ENCODE assay signal across 28 mouse cellular contexts in genomic region chr16:52265066-52265465, GRCm38 (mm10).
DNase-seq lines count a peak whose midpoint lies in the region; ATAC-seq and TF ChIP-seq lines count a peak whose summit lies in the region.
"Had no signal": no experiment of that assay in that cellular context is flagged by ENCODE, and none has a peak within 500 bp of the region (broad histone marks: within the 10 kb centered on the region; RNA-seq: fewer than 3 reads in every experiment).

No protein-coding gene starts in this region.

- no peak overlapping the region for H3K4me2 ChIP-seq in CH12.LX (ENCODE audit: insufficient read depth, low read depth, poor library complexity, severe bottlenecking)
- no peak overlapping the region for H3K4me2 ChIP-seq in forebrain, embryonic 15.5 days (replicated peaks)
- no peak overlapping the region for H3K4me2 ChIP-seq in heart, embryonic 12.5 days
- H3K4me2 ChIP-seq: embryonic facial prominence, embryonic 13.5 days; forebrain, embryonic 13.5 days; hindbrain, embryonic 12.5 days; hindbrain, embryonic 15.5 days had no signal

- no peak for TF ChIP-seq POLR2A in CH12.LX (IDR thresholded peaks at IDR 0.05; ENCODE audit: low read depth, low read length)

- ATAC-seq in forebrain, embryonic 15.5 days (replicated peaks) = no peak
- ATAC-seq in heart, embryonic 12.5 days (ENCODE audit: insufficient number of reproducible peaks, low FRiP score) = no peak
- ATAC-seq: forebrain, embryonic 13.5 days; forebrain, postnatal 0 days; intestine, postnatal 0 days; Patski had no signal

- H3K36me3 ChIP-seq in CH12.LX (replicated peaks in 1 of 2; ENCODE audit: control insufficient read depth in 1 of 2, insufficient read depth in 1 of 2, low read length in 1 of 2) = peaks cover 11 to 32% of the 10 kb centered on the region in 2 experiments
- H3K36me3 ChIP-seq in forebrain, embryonic 15.5 days = no peaks in the 10 kb centered on the region
- peaks cover 6% of the 10 kb centered on the region; the same call in 1 of the 2 replicates for H3K36me3 ChIP-seq in heart, embryonic 12.5 days
- H3K36me3 ChIP-seq: embryonic facial prominence, embryonic 10.5 days; forebrain, embryonic 10.5 days; hindbrain, embryonic 12.5 days; hindbrain, embryonic 15.5 days had no signal

- no peaks in the 10 kb centered on the region for H3K9me3 ChIP-seq in CH12.LX (replicated peaks; ENCODE audit: low read length)
- no peaks in the 10 kb centered on the region for H3K9me3 ChIP-seq in forebrain, embryonic 15.5 days
- H3K9me3 ChIP-seq in heart, embryonic 12.5 days (replicated peaks) = no peaks in the 10 kb centered on the region
- H3K9me3 ChIP-seq: embryonic facial prominence, embryonic 10.5 days; embryonic facial prominence, embryonic 13.5 days; forebrain, embryonic 10.5 days; forebrain, embryonic 13.5 days; heart, embryonic 10.5 days; hindbrain, embryonic 12.5 days; hindbrain, embryonic 15.5 days had no signal

- dilution Hi-C loops in CH12.LX (cut with MboI; ENCODE audit: extremely low pct_ligation_motif_present, extremely low pct_unique_long_range_greater_than_20kb, low sequenced_read_pairs) = no loop called here

- DNase-seq in 3T3-L1 (ENCODE audit: low read depth, low spot score) = peak; percentile 33
- DNase-seq in CH12.LX (ENCODE audit: extremely low read depth) = no peak
- DNase-seq in adipocyte (ENCODE audit: low spot score) = peak; percentile 18
- DNase-seq in gonadal fat pad, adult 2 months (ENCODE audit: low read depth) = peak; percentile 47
- DNase-seq in layer of hippocampus, postnatal 36 days = no peak
- DNase-seq: adrenal gland, adult 2 months; adrenal gland, postnatal 14 days; cerebellum, adult 11-12 months; cerebellum, adult 8-10 months; cerebellum, postnatal 10 days; cerebellum, postnatal 36 days; embryo, embryonic 11 days; forebrain, postnatal 0 days; gastrocnemius, adult 2 months; gastrocnemius, postnatal 14 days; heart, adult 2 months had no signal

- TF ChIP-seq RAD21 in CH12.LX (IDR thresholded peaks at IDR 0.05; ENCODE audit: low read depth, low read length) = no peak

- H3K79me2 ChIP-seq in CH12.LX (replicated peaks; ENCODE audit: control insufficient read depth, extremely low read depth, insufficient read depth, poor library complexity, severe bottlenecking) = no peaks in the 10 kb centered on the region

- 90% methylated on average over 4 of the region's 4 CpGs for WGBS in forebrain, embryonic 15.5 days
- WGBS in heart, embryonic 12.5 days = 79% methylated on average over 4 of the region's 4 CpGs

- TF ChIP-seq EP300 in CH12.LX (IDR thresholded peaks at IDR 0.05; ENCODE audit: low read length) = 0 out of 2 replicates have a peak, but pooled peaks have one; percentile 30

- in situ Hi-C loops in CH12.LX (cut with MboI; ENCODE audit: low pct_ligation_motif_present, low pct_unique_long_range_greater_than_20kb, low sequenced_read_pairs) = no loop called here

- H3K4me3 ChIP-seq in CH12.LX (replicated peaks in 1 of 3; ENCODE audit: low read depth in 2 of 3, low read length in 2 of 3, poor library complexity in 1 of 3) = no peak overlapping the region
- H3K4me3 ChIP-seq in forebrain, embryonic 15.5 days = no peak overlapping the region
- H3K4me3 ChIP-seq in heart, embryonic 12.5 days = no peak overlapping the region
- H3K4me3 ChIP-seq: embryonic facial prominence, embryonic 10.5 days; embryonic facial prominence, embryonic 13.5 days; erythroblast, embryonic 14.5 days; forebrain, embryonic 10.5 days; forebrain, embryonic 13.5 days; gastrocnemius, adult 2 months; heart, adult 2 months; heart, embryonic 10.5 days; hindbrain, embryonic 12.5 days; hindbrain, embryonic 15.5 days had no signal

- no peak overlapping the region for H3K9ac ChIP-seq in CH12.LX (ENCODE audit: insufficient read depth, low read depth)
- no peak overlapping the region for H3K9ac ChIP-seq in forebrain, embryonic 15.5 days (replicated peaks)
- H3K9ac ChIP-seq in heart, embryonic 12.5 days = no peak overlapping the region
- H3K9ac ChIP-seq: embryonic facial prominence, embryonic 13.5 days; forebrain, embryonic 13.5 days; forebrain, postnatal 0 days; hindbrain, embryonic 12.5 days; hindbrain, embryonic 15.5 days had no signal

- H3K27me3 ChIP-seq in CH12.LX (replicated peaks) = no peaks in the 10 kb centered on the region
- H3K27me3 ChIP-seq in forebrain, embryonic 15.5 days = no peaks in the 10 kb centered on the region
- no peaks in the 10 kb centered on the region for H3K27me3 ChIP-seq in heart, embryonic 12.5 days (replicated peaks)
- H3K27me3 ChIP-seq: embryonic facial prominence, embryonic 13.5 days; forebrain, embryonic 13.5 days; hindbrain, embryonic 12.5 days; hindbrain, embryonic 15.5 days; Patski had no signal

- no peak for TF ChIP-seq CTCF in CH12.LX (conservative IDR thresholded peaks at IDR 0.05 in 1 of 2, IDR thresholded peaks at IDR 0.05 in 1 of 2; ENCODE audit: low read depth in 2 of 2, low read length in 2 of 2)

- H3K27ac ChIP-seq in CH12.LX (ENCODE audit: insufficient read depth, low read depth) = no peak overlapping the region
- no peak overlapping the region for H3K27ac ChIP-seq in forebrain, embryonic 15.5 days (replicated peaks)
- H3K27ac ChIP-seq in heart, embryonic 12.5 days (ENCODE audit: poor library complexity, severe bottlenecking) = no peak overlapping the region
- H3K27ac ChIP-seq: embryonic facial prominence, embryonic 10.5 days; embryonic facial prominence, embryonic 13.5 days; forebrain, embryonic 10.5 days; forebrain, embryonic 13.5 days; gastrocnemius, adult 2 months; heart, adult 2 months; heart, embryonic 10.5 days; hindbrain, embryonic 12.5 days; hindbrain, embryonic 15.5 days had no signal

- H3K4me1 ChIP-seq in CH12.LX (ENCODE audit: control insufficient read depth in 1 of 2, insufficient read depth in 2 of 2) = peaks cover 0 to 4% of the 10 kb centered on the region in 2 experiments; a peak in 1 of 4 replicates
- no peaks in the 10 kb centered on the region for H3K4me1 ChIP-seq in forebrain, embryonic 15.5 days
- H3K4me1 ChIP-seq in heart, embryonic 12.5 days (replicated peaks) = no peaks in the 10 kb centered on the region
- H3K4me1 ChIP-seq: embryonic facial prominence, embryonic 10.5 days; embryonic facial prominence, embryonic 13.5 days; forebrain, embryonic 13.5 days; heart, embryonic 10.5 days; hindbrain, embryonic 12.5 days; hindbrain, embryonic 15.5 days had no signal

TF ChIP-seq in CH12.LX, 34 proteins besides CTCF, POLR2A, EP300 and RAD21:
- TF ChIP-seq NELFE (IDR thresholded peaks at IDR 0.05; ENCODE audit: low read depth, low read length) = no peak
- peak; percentile 76; the same call in 1 of the 2 replicates for TF ChIP-seq MAFK (IDR thresholded peaks at IDR 0.05; ENCODE audit: insufficient replicate concordance, low read length)

Comparison
In these comparisons a context has a peak if more than half of its experiments do, and no peak if none do; other contexts are left out.
1. DNase-seq: peak in 3T3-L1 (single experiment), adipocyte (single experiment) and gonadal fat pad, adult 2 months (single experiment); none in CH12.LX (single experiment) and layer of hippocampus, postnatal 36 days (0 of 2).